Mouse (Mus musculus): Measurements from ENCODE around the gene Polrmt. TPM values are rescaled to one million over a fixed set of nuclear protein-coding genes. Genes with fewer than 3 reads are reported as not detected.
"Not testable (repeated sequence)": the region's sequence is repeated elsewhere in the genome, so short reads cannot be mapped to it uniquely, and the experiment has no call there.

The Polrmt gene
- polyA plus RNA-seq, 1 experiment from 2014 or later, result 32.5 TPM

DNA sequence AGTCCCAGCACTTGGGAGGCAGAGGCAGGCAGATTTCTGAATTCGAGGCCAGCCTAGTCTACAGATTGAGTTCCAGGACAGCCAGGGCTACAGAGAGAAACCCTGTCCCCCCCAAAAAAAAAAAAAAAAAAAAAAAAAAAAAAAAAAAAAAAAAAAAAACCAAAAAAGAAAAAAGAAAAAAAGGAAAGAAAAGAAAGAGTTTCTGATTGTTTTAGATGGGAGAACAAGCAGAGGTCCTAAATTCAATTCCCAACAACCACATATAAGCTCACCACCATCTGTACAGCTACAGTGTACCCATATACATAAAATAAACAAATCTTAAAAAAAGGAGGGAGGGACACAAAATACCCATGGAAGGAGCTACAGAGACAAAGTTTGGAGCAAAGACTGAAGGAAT lies 13.3 kb upstream of the Polrmt start:
- H3K9me3 ChIP-seq (ENCODE audit: control insufficient read depth, low read length); H3K4me3 ChIP-seq (ENCODE audit: low read depth, low read length); ATAC-seq (ENCODE audit: low read depth); H3K4me2 ChIP-seq (ENCODE audit: low read depth, low read length); H3K9ac ChIP-seq (ENCODE audit: low read depth, low read length); H3K27me3 ChIP-seq (replicated peaks; ENCODE audit: control insufficient read depth, insufficient read depth, low read length); H3K27ac ChIP-seq (replicated peaks; ENCODE audit: low read depth, low read length); DNase-seq (ENCODE audit: low spot score); H3K4me1 ChIP-seq (ENCODE audit: control insufficient read depth, insufficient read depth, low read length): not testable (repeated sequence)
- 95% methylated on average over 1 of the region's 1 CpGs for WGBS
- H3K36me3 ChIP-seq (ENCODE audit: control insufficient read depth, insufficient read depth, low read length), result peaks cover 64% of the 10 kb centered on the region

DNA sequence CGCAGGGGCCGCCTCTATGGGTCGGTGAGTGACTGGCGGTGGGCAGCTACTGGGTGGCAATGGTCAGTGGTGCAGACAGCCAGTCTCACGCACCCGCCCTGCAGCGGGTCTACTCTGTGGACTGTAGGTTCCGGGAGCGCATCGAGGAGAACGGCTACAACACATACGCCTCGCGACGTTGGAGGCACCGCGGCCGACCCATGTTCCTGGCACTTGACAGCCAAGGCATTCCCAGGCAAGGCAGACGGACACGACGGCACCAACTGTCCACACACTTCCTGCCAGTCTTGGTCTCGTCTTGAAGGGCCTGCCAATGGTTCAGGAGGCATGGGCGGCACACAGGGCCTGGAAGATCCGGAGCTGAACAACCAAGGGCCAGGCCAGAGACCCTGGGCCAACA lies 10.3 kb upstream of the Polrmt start:
- Histone ChIP-seq H3K36me3 (ENCODE audit: control insufficient read depth, insufficient read depth, low read length) (peaks cover 55% of the 10 kb centered on the region), H3K9ac (ENCODE audit: low read depth, low read length) (no peak overlapping the region), H3K27me3 (replicated peaks; ENCODE audit: control insufficient read depth, insufficient read depth, low read length) (no peaks in the 10 kb centered on the region), H3K9me3 (ENCODE audit: control insufficient read depth, low read length) (no peaks in the 10 kb centered on the region), H3K4me3 (ENCODE audit: low read depth, low read length) (no peak overlapping the region), H3K4me1 (ENCODE audit: control insufficient read depth, insufficient read depth, low read length) (no peaks in the 10 kb centered on the region), H3K27ac (replicated peaks; ENCODE audit: low read depth, low read length) (no peak overlapping the region), H3K4me2 (ENCODE audit: low read depth, low read length) (no peak overlapping the region)
- DNase-seq (ENCODE audit: low spot score) (no peak), ATAC-seq (ENCODE audit: low read depth) (no peak)
- WGBS, result 90% methylated on average over 20 of the region's 24 CpGs

- H3K4me3 ChIP-seq (ENCODE audit: low read depth, low read length), result no peak overlapping the region
- ATAC-seq (ENCODE audit: low read depth), result no peak
- 75% methylated on average over 3 of the region's 3 CpGs for WGBS
Measured at GRCm38 (mm10) chr10:79755854-79756253, 9.5 kb upstream of the Polrmt start.

GRCm38 (mm10) chr10:79754856-79755516 lies 8.6 kb upstream of the Polrmt start, which contains the start of gene Fgf22:
Gene Fgf22 (plus strand): TSS chr10:79755076.
- 0% methylated on average over 36 of the region's 36 CpGs for WGBS
- DNase-seq (ENCODE audit: low spot score), result peak; percentile 65
- H3K4me2 ChIP-seq (ENCODE audit: low read depth, low read length), result peak within 1 kb of the TSS; percentile 63
- H3K9me3 ChIP-seq (ENCODE audit: control insufficient read depth, low read length), result no peaks in the 10 kb centered on the region
- ATAC-seq (ENCODE audit: low read depth), result peak; percentile 85
- peaks cover 39% of the 10 kb centered on the region for H3K36me3 ChIP-seq (ENCODE audit: control insufficient read depth, insufficient read depth, low read length)
- peak within 1 kb of the TSS; percentile 56 for H3K9ac ChIP-seq (ENCODE audit: low read depth, low read length)
- H3K4me3 ChIP-seq (ENCODE audit: low read depth, low read length), result peak within 1 kb of the TSS; percentile 33
- H3K4me1 ChIP-seq (ENCODE audit: control insufficient read depth, insufficient read depth, low read length), result no peaks in the 10 kb centered on the region
- no peaks in the 10 kb centered on the region for H3K27me3 ChIP-seq (replicated peaks; ENCODE audit: control insufficient read depth, insufficient read depth, low read length)
- no peak within 1 kb of the TSS for H3K27ac ChIP-seq (replicated peaks; ENCODE audit: low read depth, low read length)

More at GRCm38 (mm10) chr10:79755854-79756253, 9.5 kb upstream of the Polrmt start:
- no peaks in the 10 kb centered on the region for H3K27me3 ChIP-seq (replicated peaks; ENCODE audit: control insufficient read depth, insufficient read depth, low read length)
- no peak for DNase-seq (ENCODE audit: low spot score)
- H3K4me2 ChIP-seq (ENCODE audit: low read depth, low read length), result no peak overlapping the region
- no peaks in the 10 kb centered on the region for H3K9me3 ChIP-seq (ENCODE audit: control insufficient read depth, low read length)
- H3K27ac ChIP-seq (replicated peaks; ENCODE audit: low read depth, low read length), result no peak overlapping the region
- H3K9ac ChIP-seq (ENCODE audit: low read depth, low read length), result no peak overlapping the region
- peaks cover 47% of the 10 kb centered on the region for H3K36me3 ChIP-seq (ENCODE audit: control insufficient read depth, insufficient read depth, low read length)
- H3K4me1 ChIP-seq (ENCODE audit: control insufficient read depth, insufficient read depth, low read length), result no peaks in the 10 kb centered on the region

GRCm38 (mm10) chr10:79748496-79748895 lies 2.1 kb upstream of the Polrmt start:
- Histone ChIP-seq H3K27ac (replicated peaks; ENCODE audit: low read depth, low read length) (no peak overlapping the region), H3K9me3 (ENCODE audit: control insufficient read depth, low read length) (no peaks in the 10 kb centered on the region), H3K27me3 (replicated peaks; ENCODE audit: control insufficient read depth, insufficient read depth, low read length) (no peaks in the 10 kb centered on the region), H3K9ac (ENCODE audit: low read depth, low read length) (0 out of 2 replicates have a peak overlapping the region, but pooled peaks have one; percentile 5), H3K4me2 (ENCODE audit: low read depth, low read length) (no peak overlapping the region), H3K4me3 (ENCODE audit: low read depth, low read length) (no peak overlapping the region), H3K36me3 (ENCODE audit: control insufficient read depth, insufficient read depth, low read length) (peaks cover 11% of the 10 kb centered on the region), H3K4me1 (ENCODE audit: control insufficient read depth, insufficient read depth, low read length) (peaks cover 7% of the 10 kb centered on the region)
- no peak for DNase-seq (ENCODE audit: low spot score)
- ATAC-seq (ENCODE audit: low read depth), result no peak
- WGBS, result 81% methylated on average over 6 of the region's 6 CpGs

DNA sequence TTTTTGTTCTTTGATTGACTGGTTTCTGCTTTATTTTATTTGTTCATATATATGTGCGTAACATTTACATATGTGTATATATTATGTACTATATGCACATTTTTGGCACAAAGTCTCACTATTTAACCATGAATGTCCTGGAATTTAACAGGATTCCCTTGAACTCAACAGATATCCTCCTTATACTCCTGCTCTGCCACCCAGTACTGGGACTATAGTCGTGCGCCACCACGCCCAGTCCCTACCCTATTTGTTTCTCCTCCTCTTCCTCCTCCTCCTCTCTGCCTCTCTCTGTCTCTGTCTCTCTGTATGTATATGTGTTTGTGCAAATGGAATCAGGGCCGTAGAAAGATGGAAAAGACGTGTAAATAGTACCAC lies 382 bp upstream of the Polrmt start:
- Histone ChIP-seq H3K36me3 (ENCODE audit: control insufficient read depth, insufficient read depth, low read length) (peaks cover 27% of the 10 kb centered on the region), H3K27me3 (replicated peaks; ENCODE audit: control insufficient read depth, insufficient read depth, low read length) (no peaks in the 10 kb centered on the region), H3K4me2 (ENCODE audit: low read depth, low read length) (peak overlapping the region; percentile 76), H3K4me1 (ENCODE audit: control insufficient read depth, insufficient read depth, low read length) (peaks cover 7% of the 10 kb centered on the region), H3K9me3 (ENCODE audit: control insufficient read depth, low read length) (no peaks in the 10 kb centered on the region), H3K4me3 (ENCODE audit: low read depth, low read length) (peak overlapping the region; percentile 78), H3K27ac (replicated peaks; ENCODE audit: low read depth, low read length) (no peak overlapping the region), H3K9ac (ENCODE audit: low read depth, low read length) (peak overlapping the region; percentile 49; the same call in 1 of the 2 replicates)
- peak; percentile 35 for ATAC-seq (ENCODE audit: low read depth)
- no peak for DNase-seq (ENCODE audit: low spot score)
- 22% methylated on average over 6 of the region's 6 CpGs for WGBS

- no peak for ATAC-seq (ENCODE audit: low read depth)
- DNase-seq (ENCODE audit: low spot score), result no peak
- peak overlapping the region; percentile 76; the same call in 1 of the 2 replicates for H3K9ac ChIP-seq (ENCODE audit: low read depth, low read length)
- peaks cover 41% of the 10 kb centered on the region for H3K36me3 ChIP-seq (ENCODE audit: control insufficient read depth, insufficient read depth, low read length)
- peaks cover 9% of the 10 kb centered on the region for H3K9me3 ChIP-seq (ENCODE audit: control insufficient read depth, low read length)
- WGBS, result 82% methylated on average over 3 of the region's 3 CpGs
- H3K27me3 ChIP-seq (replicated peaks; ENCODE audit: control insufficient read depth, insufficient read depth, low read length), result no peaks in the 10 kb centered on the region
- H3K4me2 ChIP-seq (ENCODE audit: low read depth, low read length), result peak overlapping the region; percentile 76
- H3K27ac ChIP-seq (replicated peaks; ENCODE audit: low read depth, low read length), result no peak overlapping the region
- H3K4me1 ChIP-seq (ENCODE audit: control insufficient read depth, insufficient read depth, low read length), result peaks cover 7% of the 10 kb centered on the region
- peak overlapping the region; percentile 78 for H3K4me3 ChIP-seq (ENCODE audit: low read depth, low read length)
Measured at GRCm38 (mm10) chr10:79745411-79745810, 970 bp downstream of the Polrmt start.

DNA sequence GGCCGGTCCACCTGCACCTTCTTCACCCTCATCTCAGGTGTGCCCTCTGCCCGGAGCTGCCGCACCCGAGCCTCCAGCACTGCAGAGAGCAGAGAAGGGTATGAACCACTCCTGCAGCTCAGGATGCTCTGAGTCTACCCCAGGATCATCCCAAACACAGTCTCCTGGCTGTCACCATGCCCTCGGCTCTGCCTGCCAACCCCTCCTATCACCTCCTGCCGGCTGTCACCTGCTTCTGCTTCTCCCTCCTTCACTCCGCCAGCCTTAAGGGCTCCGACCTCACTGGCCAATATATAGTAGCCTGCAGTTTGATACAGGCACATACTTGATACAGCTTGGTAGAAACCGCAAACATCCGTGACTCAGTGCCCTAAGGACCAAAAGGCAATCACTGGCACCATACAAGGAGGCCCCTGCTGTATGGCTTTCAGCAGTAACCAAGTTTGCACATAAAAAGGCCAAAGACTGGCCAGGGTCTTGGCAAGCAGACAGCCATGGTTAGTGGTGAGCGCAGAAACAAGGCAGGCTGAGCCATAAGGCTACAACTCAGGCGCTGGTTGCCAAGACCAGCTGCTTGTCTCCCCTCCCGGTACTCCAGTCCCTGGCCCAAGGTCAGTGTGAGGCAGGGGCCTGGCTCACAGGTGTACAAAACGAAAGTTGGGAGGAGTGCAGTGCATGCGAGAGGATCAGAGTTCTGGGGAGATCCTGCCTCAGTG lies 2.6 kb downstream of the Polrmt start:
- peaks cover 57% of the 10 kb centered on the region for H3K36me3 ChIP-seq (ENCODE audit: control insufficient read depth, insufficient read depth, low read length)
- no peak overlapping the region for H3K4me3 ChIP-seq (ENCODE audit: low read depth, low read length)
- DNase-seq (ENCODE audit: low spot score) (no peak), ATAC-seq (ENCODE audit: low read depth) (no peak)
- no peaks in the 10 kb centered on the region for H3K27me3 ChIP-seq (replicated peaks; ENCODE audit: control insufficient read depth, insufficient read depth, low read length)
- H3K27ac ChIP-seq (replicated peaks; ENCODE audit: low read depth, low read length), result no peak overlapping the region
- peaks cover 7% of the 10 kb centered on the region for H3K4me1 ChIP-seq (ENCODE audit: control insufficient read depth, insufficient read depth, low read length)
- H3K9me3 ChIP-seq (ENCODE audit: control insufficient read depth, low read length), result peaks cover 25% of the 10 kb centered on the region
- H3K4me2 ChIP-seq (ENCODE audit: low read depth, low read length), result no peak overlapping the region
- 95% methylated on average over 15 of the region's 15 CpGs for WGBS
- no peak overlapping the region for H3K9ac ChIP-seq (ENCODE audit: low read depth, low read length)

Measured in embryonic facial prominence, embryonic 14.5 days (tissue).